Comparison of ENCODE assay signal across 12 mouse cellular contexts in the genomic region with DNA sequence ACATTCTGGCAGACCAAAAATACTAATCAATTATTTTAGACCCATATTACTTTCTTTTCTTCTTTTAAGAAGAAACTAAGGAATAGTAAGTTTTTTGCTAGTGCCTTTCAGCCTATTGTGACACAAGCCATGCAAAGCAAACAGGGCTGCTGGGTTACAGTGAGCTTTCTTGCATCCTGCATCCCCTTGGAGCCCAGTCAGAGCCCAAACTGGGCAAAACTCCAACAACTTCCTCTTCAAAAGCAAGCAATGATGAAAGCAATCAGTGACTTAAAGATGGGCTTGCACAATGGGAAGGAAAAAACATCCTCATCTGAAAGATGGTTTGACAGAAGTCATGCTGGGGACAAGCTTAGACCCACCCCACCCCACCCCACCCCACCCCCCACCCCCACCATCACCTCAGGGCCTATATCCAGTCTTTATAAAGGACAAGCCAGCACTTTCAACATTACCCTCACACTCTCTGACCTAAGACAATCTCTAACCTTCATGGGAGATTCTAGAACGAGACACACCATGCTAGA. TPM values are rescaled to one million over a fixed set of nuclear protein-coding genes. Genes with fewer than 3 reads are reported as not detected.
A peak's percentile ranks its signal among the peaks of the same experiment; 100 is the strongest.
DNase-seq lines count a peak whose midpoint lies in the region; ATAC-seq and TF ChIP-seq lines count a peak whose summit lies in the region.
"Had no signal": no experiment of that assay in that cellular context is flagged by ENCODE, and none has a peak within 500 bp of the region (broad histone marks: within the 10 kb centered on the region; RNA-seq: fewer than 3 reads in every experiment).

No protein-coding gene starts in this region.

- H3K36me3 ChIP-seq in kidney, adult 2 months (ENCODE audit: control insufficient read depth, insufficient read depth, low read length), result no peaks in the 10 kb centered on the region
- H3K36me3 ChIP-seq in kidney, embryonic 15.5 days, result 0 out of 2 replicates have a peak, but pooled peaks cover 2% of the 10 kb centered on the region
- no peaks in the 10 kb centered on the region for H3K36me3 ChIP-seq in MEL (ENCODE audit: control insufficient read depth in 1 of 2, insufficient read depth in 2 of 2, low read length in 2 of 2)
- no peaks in the 10 kb centered on the region for H3K36me3 ChIP-seq in lung, embryonic 15.5 days
- H3K36me3 ChIP-seq: limb, embryonic 12.5 days had no signal

- 78% methylated on average over 1 of the region's 1 CpGs for WGBS in kidney, adult 2 months
- 70% methylated on average over 1 of the region's 1 CpGs for WGBS in kidney, embryonic 15.5 days
- 53% methylated on average over 1 of the region's 1 CpGs for WGBS in lung, embryonic 15.5 days

- no peak overlapping the region for H3K27ac ChIP-seq in kidney, adult 2 months (ENCODE audit: insufficient read depth, low read depth, low read length)
- H3K27ac ChIP-seq in kidney, embryonic 15.5 days, result no peak overlapping the region
- H3K27ac ChIP-seq in MEL (ENCODE audit: control insufficient read depth, low read depth, low read length), result no peak overlapping the region
- no peak overlapping the region for H3K27ac ChIP-seq in lung, embryonic 15.5 days
- H3K27ac ChIP-seq: limb, embryonic 12.5 days had no signal

- peak; percentile 51 for DNase-seq in kidney, adult 2 months
- DNase-seq in MEL (ENCODE audit: low read depth, low spot score), result peak; percentile 22
- DNase-seq in brain, adult 2 months (ENCODE audit: low read depth, low spot score), result peak; percentile 44
- no peak for DNase-seq in gastrocnemius, postnatal 4 days (ENCODE audit: low spot score in 2 of 2)
- DNase-seq: adrenal gland, postnatal 25 days; thymus, postnatal 14 days had no signal

- no peaks in the 10 kb centered on the region for H3K4me1 ChIP-seq in kidney, adult 2 months (ENCODE audit: control insufficient read depth, insufficient read depth, low read length)
- 0 out of 2 replicates have a peak, but pooled peaks cover 10% of the 10 kb centered on the region for H3K4me1 ChIP-seq in kidney, embryonic 15.5 days
- H3K4me1 ChIP-seq in MEL (ENCODE audit: control insufficient read depth in 1 of 2, insufficient read depth in 2 of 2, low read length in 2 of 2), result no peaks in the 10 kb centered on the region
- no peaks in the 10 kb centered on the region for H3K4me1 ChIP-seq in lung, embryonic 15.5 days

- no peak for ATAC-seq in kidney, embryonic 15.5 days (replicated peaks; ENCODE audit: low FRiP score)
- peak; percentile 81 for ATAC-seq in lung, embryonic 15.5 days (ENCODE audit: borderline replicate concordance, extremely low read depth, low FRiP score, low TSS enrichment)
- no peak for ATAC-seq in frontal cortex, adult (ENCODE audit: low TSS enrichment)

- no peak for TF ChIP-seq POLR2A in kidney, adult 2 months (IDR thresholded peaks at IDR 0.05; ENCODE audit: low read depth, low read length)
- no peak for TF ChIP-seq POLR2A in MEL (IDR thresholded peaks at IDR 0.05; ENCODE audit: control insufficient read depth in 1 of 2, insufficient read depth in 1 of 2, low read depth in 1 of 2, low read length in 2 of 2, poor library complexity in 1 of 2)

- no peak for TF ChIP-seq CTCF in kidney, adult 2 months (conservative IDR thresholded peaks at IDR 0.05; ENCODE audit: insufficient read depth, insufficient read length, low read depth, low read length)
- no peak for TF ChIP-seq CTCF in MEL (IDR thresholded peaks at IDR 0.05 in 2 of 3, conservative IDR thresholded peaks at IDR 0.05 in 1 of 3; ENCODE audit: control insufficient read depth in 1 of 3, insufficient read depth in 1 of 3, low read depth in 2 of 3, low read length in 3 of 3, poor library complexity in 1 of 3, severe bottlenecking in 1 of 3)

- H3K4me3 ChIP-seq in kidney, adult 2 months (ENCODE audit: insufficient read depth, low read depth, low read length), result no peak overlapping the region
- H3K4me3 ChIP-seq in kidney, embryonic 15.5 days (replicated peaks), result no peak overlapping the region
- no peak overlapping the region for H3K4me3 ChIP-seq in MEL (ENCODE audit: control insufficient read depth in 1 of 2, insufficient read depth in 1 of 2, low read depth in 2 of 2, low read length in 2 of 2)
- H3K4me3 ChIP-seq in lung, embryonic 15.5 days, result no peak overlapping the region
- H3K4me3 ChIP-seq: heart, adult 2 months; limb, embryonic 12.5 days had no signal

- no peak overlapping the region for H3K9ac ChIP-seq in kidney, embryonic 15.5 days
- no peak overlapping the region for H3K9ac ChIP-seq in MEL (ENCODE audit: control insufficient read depth, low read depth, low read length, poor library complexity, severe bottlenecking)
- H3K9ac ChIP-seq in lung, embryonic 15.5 days, result no peak overlapping the region
- H3K9ac ChIP-seq: limb, embryonic 12.5 days had no signal

- H3K79me2 ChIP-seq in MEL (ENCODE audit: control insufficient read depth, insufficient read depth, low read length, poor library complexity), result no peaks in the 10 kb centered on the region

- no peak overlapping the region for H3K4me2 ChIP-seq in kidney, embryonic 15.5 days
- no peak overlapping the region for H3K4me2 ChIP-seq in lung, embryonic 15.5 days
- H3K4me2 ChIP-seq: limb, embryonic 12.5 days had no signal

- H3K9me3 ChIP-seq in kidney, embryonic 15.5 days (replicated peaks), result no peaks in the 10 kb centered on the region
- H3K9me3 ChIP-seq in MEL (replicated peaks; ENCODE audit: insufficient read depth, low read length), result no peaks in the 10 kb centered on the region
- H3K9me3 ChIP-seq in lung, embryonic 15.5 days, result no peaks in the 10 kb centered on the region
- H3K9me3 ChIP-seq: limb, embryonic 12.5 days had no signal

- H3K27me3 ChIP-seq in kidney, adult 2 months (replicated peaks; ENCODE audit: control insufficient read depth, insufficient read depth, low read length), result no peaks in the 10 kb centered on the region
- no peaks in the 10 kb centered on the region for H3K27me3 ChIP-seq in kidney, embryonic 15.5 days
- H3K27me3 ChIP-seq in MEL (ENCODE audit: control insufficient read depth in 1 of 2, insufficient read depth in 2 of 2, low read length in 2 of 2), result no peaks in the 10 kb centered on the region
- H3K27me3 ChIP-seq in lung, embryonic 15.5 days, result no peaks in the 10 kb centered on the region
- H3K27me3 ChIP-seq: limb, embryonic 12.5 days had no signal

- no peak for TF ChIP-seq RAD21 in MEL (IDR thresholded peaks at IDR 0.05; ENCODE audit: low read depth, low read length)

- TF ChIP-seq EP300 in MEL (IDR thresholded peaks at IDR 0.05; ENCODE audit: low read depth in 1 of 2, low read length in 2 of 2), result no peak

TF ChIP-seq in MEL, 35 proteins besides CTCF, POLR2A, EP300 and RAD21:
- TF ChIP-seq MAX (IDR thresholded peaks at IDR 0.05; ENCODE audit: low read length) (no peak), E2F4 (IDR thresholded peaks at IDR 0.05; ENCODE audit: borderline replicate concordance, low read depth, low read length) (no peak), GABPA (IDR thresholded peaks at IDR 0.05; ENCODE audit: low read depth, low read length) (no peak), MEF2A (IDR thresholded peaks at IDR 0.05; ENCODE audit: extremely low read depth, insufficient replicate concordance, low read depth, low read length, poor library complexity, severe bottlenecking) (no peak), NELFE (IDR thresholded peaks at IDR 0.05; ENCODE audit: low read depth, low read length) (no peak), TCF12 (IDR thresholded peaks at IDR 0.05; ENCODE audit: low read depth, low read length) (no peak)
TF ChIP-seq in MEL: peak in this region for 0.

RNA-seq across cellular contexts. Expression of a gene that starts 13.3 kb away (rescaled TPM):
- 0.25 and 0.37 TPM in 2 replicates for polyA plus RNA-seq in kidney, adult 2 months (2012; rRNA removed)
- polyA plus RNA-seq in kidney, embryonic 15.5 days (2015; fragmentation: Nextera tagmentation; extraction: Ambion mirVana), result 0.17 and 0.80 TPM in 2 replicates
- total RNA-seq in MEL (2012; rRNA removed), result not detected in 2 replicates
- not detected for polyA plus RNA-seq in MEL (2012; ENCODE audit: insufficient read depth in 1 of 2, insufficient read length in 2 of 2, low read depth in 1 of 2, low replicate concordance in 2 of 2, missing spikeins in 1 of 2)
- not detected in 2 replicates for polyA plus RNA-seq in lung, embryonic 15.5 days (2015; fragmentation: Nextera tagmentation; extraction: Ambion mirVana)
- total RNA-seq in gastrocnemius, postnatal 4 days (2021), result not detected
- total RNA-seq: adrenal gland, postnatal 25 days; ES-E14; heart, adult 2 months had no signal
- polyA plus RNA-seq: heart, adult 2 months; limb, embryonic 12.5 days had no signal

Comparison
In these comparisons a context has a peak if more than half of its experiments do, and no peak if none do; other contexts are left out.
1. DNase-seq: peak in kidney, adult 2 months (single experiment), MEL (single experiment) and brain, adult 2 months (single experiment); none in gastrocnemius, postnatal 4 days (0 of 2).